In the genomic region with DNA sequence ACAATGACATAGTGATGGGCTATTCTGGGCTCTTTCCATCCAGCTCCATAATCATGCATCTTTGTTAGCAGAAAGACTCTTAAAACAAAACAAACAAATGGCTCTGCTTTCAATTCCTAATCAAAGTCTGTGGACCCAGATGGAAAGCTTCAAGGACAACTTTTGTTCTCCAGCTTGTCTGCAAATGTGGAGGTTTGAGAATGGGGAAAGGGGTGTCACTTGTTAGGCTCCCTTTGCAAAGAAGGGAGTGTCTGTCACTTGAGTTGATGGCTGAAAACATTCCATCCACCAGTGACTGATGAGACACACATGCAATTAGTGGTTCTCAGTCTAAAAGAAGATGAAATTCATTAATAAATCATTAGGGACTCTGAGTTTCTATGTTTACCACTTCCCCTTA, we compare ENCODE assay signal across 29 mouse cellular contexts. TPM values are rescaled to one million over a fixed set of nuclear protein-coding genes. Genes with fewer than 3 reads are reported as not detected.
"Had no signal": no experiment of that assay in that cellular context is flagged by ENCODE, and none has a peak within 500 bp of the region (broad histone marks: within the 10 kb centered on the region; RNA-seq: fewer than 3 reads in every experiment).

No protein-coding gene starts in this region.

- H3K27me3 ChIP-seq: limb, embryonic 13.5 days; liver, embryonic 12.5 days; liver, embryonic 15.5 days; midbrain, embryonic 12.5 days; neural tube, embryonic 13.5 days; stomach, embryonic 15.5 days had no signal

- H3K9ac ChIP-seq: limb, embryonic 13.5 days; liver, embryonic 12.5 days; liver, embryonic 15.5 days; midbrain, embryonic 12.5 days; neural tube, embryonic 13.5 days; stomach, embryonic 15.5 days had no signal

- H3K4me1 ChIP-seq: limb, embryonic 10.5 days; limb, embryonic 13.5 days; liver, embryonic 12.5 days; liver, embryonic 15.5 days; midbrain, embryonic 12.5 days; neural tube, embryonic 13.5 days; stomach, embryonic 15.5 days had no signal

- H3K4me3 ChIP-seq: layer of hippocampus, adult 2 months; limb, embryonic 10.5 days; limb, embryonic 13.5 days; liver, embryonic 12.5 days; liver, embryonic 15.5 days; midbrain, embryonic 12.5 days; myocyte; neural tube, embryonic 13.5 days; stomach, embryonic 15.5 days had no signal

- ATAC-seq: liver, embryonic 12.5 days; lung, postnatal 0 days; midbrain, embryonic 16.5 days had no signal

- H3K9me3 ChIP-seq: limb, embryonic 10.5 days; limb, embryonic 13.5 days; liver, embryonic 12.5 days; liver, embryonic 15.5 days; midbrain, embryonic 12.5 days; neural tube, embryonic 13.5 days; stomach, embryonic 15.5 days had no signal

- DNase-seq: kidney, postnatal 25 days; layer of hippocampus, adult 9-11 months; liver; lung, adult 2 months; retina, postnatal 1 day; right cerebral cortex, postnatal 25 days; spleen, adult 18-20 months; thymus, postnatal 25 days had no signal

- H3K4me2 ChIP-seq: limb, embryonic 13.5 days; liver, embryonic 12.5 days; liver, embryonic 15.5 days; midbrain, embryonic 12.5 days; neural tube, embryonic 13.5 days; stomach, embryonic 15.5 days had no signal

- H3K36me3 ChIP-seq: limb, embryonic 10.5 days; limb, embryonic 13.5 days; liver, embryonic 12.5 days; liver, embryonic 15.5 days; midbrain, embryonic 12.5 days; neural tube, embryonic 13.5 days; stomach, embryonic 15.5 days had no signal

- H3K27ac ChIP-seq: kidney, postnatal 0 days; layer of hippocampus, adult 2 months; limb, embryonic 10.5 days; limb, embryonic 13.5 days; liver, embryonic 12.5 days; liver, embryonic 15.5 days; macrophage; midbrain, embryonic 12.5 days; neural tube, embryonic 13.5 days; stomach, embryonic 15.5 days had no signal

RNA-seq across cellular contexts. Expression of gene Hsfy2, which starts 47.3 kb away (rescaled TPM):
- total RNA-seq: layer of hippocampus, adult 2 months; layer of hippocampus, postnatal 25 days; left cerebral cortex, adult 18-20 months; left cerebral cortex, postnatal 25 days; megakaryocyte, adult 5-6 weeks; monocyte, adult 5-6 weeks; neutrophil, adult 5-6 weeks had no signal
- polyA plus RNA-seq: kidney, postnatal 0 days; large intestine, adult 2 months; limb, embryonic 10.5 days; limb, embryonic 13.5 days; liver, embryonic 12.5 days; liver, embryonic 15.5 days; lung, adult 2 months; lung, postnatal 0 days; macrophage; midbrain, embryonic 12.5 days; midbrain, embryonic 16.5 days; myocyte; neural tube, embryonic 13.5 days; stomach, embryonic 15.5 days; thymus, postnatal 0 days had no signal
